Mouse (Mus musculus) testis, adult 2 months (tissue): ENCODE measurements around the gene Pgm3.

Source experiments
- CTCF ChIP-seq: fragments of 200-500 bp; IDR thresholded peaks from 2 replicates; pipeline ENCODE4 v1.5.1; 2012; ENCODE audit warnings: low read depth, mild to moderate bottlenecking, inconsistent platforms, low read length, moderate library complexity; ENCODE audit not compliant: control insufficient read depth, insufficient read depth, insufficient replicate concordance
- POLR2A ChIP-seq: fragments of 200-500 bp; IDR thresholded peaks from 2 replicates; pipeline ENCODE4 v1.6.1; 2012; ENCODE audit warnings: low read depth, mild to moderate bottlenecking, inconsistent platforms, low read length, moderate library complexity; ENCODE audit not compliant: control insufficient read depth

- no peak for TF ChIP-seq CTCF
- no peak for TF ChIP-seq POLR2A
Observed at GRCm38 (mm10) chr9:86513733-86514132, 57.9 kb downstream of the Pgm3 start.
